Mouse (Mus musculus) right cerebral cortex, postnatal 4 days (tissue): ENCODE measurements around the gene Slc17a5.
"Not testable (repeated sequence)": the region's sequence is repeated elsewhere in the genome, so short reads cannot be mapped to it uniquely, and the experiment has no call there.

Source experiments
- DNase-seq: peaks from one replicate; pipeline ENCODE4 v3.0.0-alpha.2; 2022

Gene Slc17a5

DNA sequence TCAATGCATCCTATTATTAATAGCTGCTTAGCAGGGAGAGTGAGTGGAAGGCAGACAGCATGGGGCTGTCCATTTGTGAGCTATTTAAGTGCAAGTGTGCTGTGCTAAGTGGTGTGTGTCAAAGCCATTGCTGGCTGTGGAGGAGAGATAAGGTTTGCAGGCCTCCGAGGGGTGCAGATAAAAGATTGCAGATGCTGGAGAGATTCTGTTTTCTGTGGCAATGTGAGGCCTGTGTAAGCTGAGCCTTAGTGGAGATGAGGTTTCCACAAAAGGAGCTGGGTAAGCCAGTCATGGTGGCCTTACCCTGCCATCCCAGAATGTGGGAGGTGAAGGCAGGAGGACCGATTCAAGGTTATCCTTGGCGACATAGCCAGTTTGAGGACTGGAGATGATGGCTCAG lies 71.7 kb downstream of the Slc17a5 start:
- DNase-seq: no peak

DNA sequence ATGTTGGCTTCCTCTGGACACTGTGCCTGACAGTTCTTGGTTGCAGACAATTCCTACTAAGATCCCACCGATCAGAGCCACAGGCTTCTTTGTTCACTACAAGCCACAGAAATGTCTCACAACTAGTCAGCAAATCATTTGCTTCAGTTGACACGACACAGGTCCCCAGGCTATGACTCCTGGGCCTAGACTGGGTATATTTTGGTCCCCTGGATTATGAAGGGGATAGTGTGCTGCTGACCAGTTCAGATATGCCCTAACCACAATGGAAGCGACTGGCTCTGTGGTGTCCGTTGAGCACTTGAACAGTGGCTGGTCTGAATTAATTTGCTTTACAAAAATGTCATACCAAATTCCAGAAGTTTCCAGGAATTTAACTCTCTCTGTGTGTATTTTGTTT lies 73.2 kb downstream of the Slc17a5 start:
- no peak for DNase-seq

GRCm38 (mm10) chr9:78513776-78514500 lies 73.9 kb downstream of the Slc17a5 start:
- DNase-seq: no peak

DNA sequence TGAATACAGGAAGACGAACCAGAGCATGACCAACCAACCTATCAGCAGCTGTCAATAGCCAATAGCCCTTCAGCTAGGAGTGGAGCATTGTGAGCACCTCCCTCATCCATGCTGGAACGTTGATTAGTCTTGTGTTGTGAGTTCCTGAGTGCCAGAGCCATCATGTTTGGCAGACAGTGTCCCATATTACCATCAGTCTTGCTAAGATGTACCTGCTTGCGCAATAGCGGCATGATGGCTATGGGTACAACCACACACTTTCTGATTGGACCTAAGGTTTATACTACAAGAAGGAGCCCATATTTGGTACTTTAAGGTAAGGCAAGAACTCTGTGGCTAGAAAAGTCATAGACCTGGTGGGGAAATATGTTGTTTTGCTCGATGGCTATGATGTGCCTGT lies 76.1 kb downstream of the Slc17a5 start:
- no peak for DNase-seq

DNA sequence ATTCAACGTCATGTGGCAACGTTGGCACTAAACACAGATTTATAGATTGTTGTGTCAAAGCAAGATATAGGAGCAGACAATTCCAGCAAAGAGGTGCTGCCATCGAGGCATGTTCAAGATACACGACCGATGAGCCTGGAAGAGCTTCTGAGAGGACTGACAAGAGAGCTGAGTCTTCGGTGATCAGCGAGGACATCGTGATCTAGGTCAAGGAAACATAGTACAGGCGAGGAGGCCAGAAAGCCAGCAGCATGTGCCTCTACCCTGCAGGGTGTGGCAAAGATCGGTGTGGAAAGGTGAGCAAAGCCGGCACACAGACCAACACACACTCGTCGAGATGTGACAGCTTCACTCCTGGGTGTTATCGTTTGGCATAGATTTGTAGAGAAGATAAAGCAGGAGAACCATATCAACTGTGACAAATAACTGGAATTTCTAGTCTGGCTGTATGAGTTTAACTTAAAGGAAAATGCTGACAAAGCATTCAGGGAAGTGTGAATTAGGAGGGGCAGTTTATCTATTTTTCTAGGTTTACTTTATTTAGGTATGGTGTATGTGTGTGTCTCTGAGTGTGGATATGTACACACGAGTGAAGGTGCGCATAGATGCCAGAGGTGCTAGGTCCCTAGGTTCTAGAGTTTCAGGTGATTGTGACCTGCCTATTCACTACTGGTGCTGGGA lies 79.6 kb downstream of the Slc17a5 start:
- DNase-seq: no peak

DNA sequence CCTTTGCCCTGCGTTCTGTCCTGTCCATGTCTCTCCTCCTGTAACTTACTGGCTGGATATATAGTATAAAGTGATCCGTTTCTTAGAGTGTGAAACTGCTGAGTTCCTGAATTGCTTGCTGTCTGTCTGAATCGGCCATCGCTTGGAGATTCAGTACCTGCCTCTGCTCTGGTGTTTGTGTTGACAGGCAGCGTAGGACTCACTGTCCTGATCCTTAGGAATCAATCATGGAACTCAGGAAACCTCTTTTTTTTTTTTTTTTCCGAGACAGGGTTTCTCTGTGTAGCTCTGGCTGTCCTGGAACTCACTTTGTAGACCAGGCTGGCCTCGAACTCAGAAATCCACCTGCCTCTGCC lies 81.1 kb downstream of the Slc17a5 start:
- DNase-seq: no peak

GRCm38 (mm10) chr9:78506002-78506721 lies 81.7 kb downstream of the Slc17a5 start:
- no peak for DNase-seq

- no peak for DNase-seq
These were observed 82.6 kb downstream of the Slc17a5 start for GRCm38 (mm10) chr9:78505223-78505622.

DNA sequence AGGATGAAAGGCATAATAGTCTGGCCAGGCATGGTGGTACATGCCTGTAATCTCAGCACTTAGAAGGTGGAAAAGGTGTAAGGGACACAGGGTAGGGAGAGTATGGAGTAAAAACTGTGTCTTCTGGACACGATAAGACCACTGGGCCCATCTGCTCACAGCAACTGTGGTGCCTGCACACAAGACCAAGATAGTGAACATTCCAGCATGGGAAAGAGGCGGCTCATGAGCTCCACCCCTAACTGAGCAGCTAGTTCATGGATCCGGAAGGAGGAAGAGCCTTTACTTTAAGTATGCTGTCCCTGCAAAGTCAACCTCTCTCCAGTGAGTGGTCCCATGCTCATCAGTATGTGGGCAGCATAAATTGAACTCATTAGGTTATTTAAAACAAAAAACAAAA lies 83.2 kb downstream of the Slc17a5 start:
- no peak for DNase-seq

GRCm38 (mm10) chr9:78504133-78504532 lies 83.7 kb downstream of the Slc17a5 start:
- DNase-seq: no peak

DNA sequence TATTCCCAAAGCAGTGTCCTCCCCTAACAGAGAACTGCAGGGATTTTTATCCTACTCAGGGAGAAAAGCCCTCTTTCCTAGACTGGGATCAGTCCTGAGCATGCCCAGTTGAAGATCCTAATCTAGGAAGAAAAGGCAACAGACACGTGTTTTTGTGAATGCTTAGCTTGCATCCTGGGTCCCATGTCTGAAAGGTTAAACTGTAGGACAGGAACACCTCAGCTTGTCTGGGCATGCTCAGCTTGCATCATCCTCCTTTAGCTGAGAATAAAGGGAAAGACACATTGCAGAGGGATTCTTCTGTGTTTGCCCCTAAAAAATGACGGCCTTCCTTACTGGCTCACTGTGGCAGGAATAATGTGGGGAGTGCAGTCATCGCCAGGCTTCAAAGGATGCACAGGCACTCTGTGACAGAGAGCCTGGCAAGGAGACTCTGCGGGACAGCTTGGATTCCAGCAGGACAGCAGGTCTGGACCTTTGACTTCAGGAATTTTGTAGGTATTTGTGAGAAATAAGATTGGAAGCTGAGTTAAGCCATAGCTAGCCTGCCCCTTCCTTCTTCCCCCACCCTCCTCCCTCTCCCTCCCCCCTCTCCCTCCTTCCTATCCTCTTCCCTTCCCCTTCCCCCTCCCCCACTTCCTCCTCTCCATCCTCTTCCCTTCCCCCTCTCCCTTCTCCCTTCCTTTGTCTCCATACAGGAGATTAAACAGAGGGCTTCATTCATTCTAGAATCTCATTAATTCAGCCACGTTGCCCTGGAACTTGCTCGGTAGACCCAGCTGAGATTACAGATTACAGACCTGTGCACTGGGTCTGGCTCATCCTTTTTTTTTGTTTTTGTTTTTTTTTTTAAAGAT lies 84.4 kb downstream of the Slc17a5 start:
- no peak for DNase-seq

- no peak for DNase-seq
These were observed 86.6 kb downstream of the Slc17a5 start for GRCm38 (mm10) chr9:78501284-78501683.

GRCm38 (mm10) chr9:78500386-78500785 lies 87.5 kb downstream of the Slc17a5 start:
- no peak for DNase-seq

DNA sequence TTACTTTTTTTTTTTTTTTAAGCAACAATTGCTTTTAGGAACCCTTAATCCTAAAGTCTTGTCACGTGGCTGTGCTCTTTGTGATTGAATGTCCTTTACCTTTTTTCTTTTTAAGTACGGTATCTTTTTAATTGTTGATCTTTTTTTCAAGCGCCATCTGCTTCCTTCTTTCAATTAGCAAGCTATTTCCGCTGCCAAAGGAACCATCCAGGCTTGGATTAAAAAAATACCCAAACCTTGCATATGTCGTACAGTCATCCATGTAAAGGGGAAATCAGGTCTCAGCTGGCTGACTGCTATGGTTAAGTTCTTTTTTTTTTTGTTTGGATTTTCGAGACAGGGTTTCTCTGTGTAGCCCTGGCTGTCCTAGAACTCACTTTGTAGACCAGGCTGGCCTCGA lies 94.7 kb downstream of the Slc17a5 start:
- DNase-seq: no peak

- DNase-seq: no peak
These were observed 95.6 kb downstream of the Slc17a5 start for GRCm38 (mm10) chr9:78492254-78492653.

- no peak for DNase-seq
These were observed 96.7 kb downstream of the Slc17a5 start for GRCm38 (mm10) chr9:78491169-78491568.

DNA sequence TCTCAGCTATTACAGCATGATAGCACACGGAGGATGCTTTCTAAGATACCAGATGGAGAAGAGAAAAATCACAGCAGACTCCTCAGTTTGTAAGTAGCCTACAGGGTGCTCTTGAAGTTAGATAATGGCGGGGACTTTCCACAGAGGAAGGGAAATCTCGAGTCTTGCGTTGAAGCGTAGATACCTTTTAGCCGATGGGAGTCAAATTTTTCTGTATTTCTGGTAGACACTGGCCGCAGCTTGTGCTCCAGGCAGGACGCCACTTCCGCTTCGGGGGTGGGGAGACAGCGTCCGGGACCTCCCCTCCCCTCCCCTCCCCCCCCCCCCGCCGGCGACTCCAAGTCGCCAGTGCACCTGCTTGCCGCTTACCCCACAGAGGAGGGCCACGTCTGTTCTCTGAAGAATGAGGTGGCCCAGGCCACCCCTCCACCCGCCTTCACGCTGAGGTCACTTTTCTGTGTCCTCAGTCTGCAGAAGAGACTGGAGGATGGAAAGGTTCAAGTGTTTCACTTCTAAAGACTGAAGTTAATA lies 98.9 kb downstream of the Slc17a5 start, which contains the start of gene Eef1a1:
Eef1a1 (minus strand) TSS at position 262 of the 531 bp plus-strand sequence.
- peak; percentile 41 for DNase-seq

- not testable (repeated sequence) for DNase-seq
These were observed 99.8 kb downstream of the Slc17a5 start for GRCm38 (mm10) chr9:78488021-78488420.
